Mouse (Mus musculus) right cerebral cortex, postnatal 25 days (tissue): Measurements from ENCODE around the gene Rb1.

Source experiments
- DNase-seq: peaks from one replicate; pipeline ENCODE4 v3.0.0; 2022

Gene Rb1

GRCm38 (mm10) chr14:73334926-73335805, 9.5 kb upstream of the Rb1 start:
- DNase-seq, result no peak

GRCm38 (mm10) chr14:73333880-73334279, 8.3 kb upstream of the Rb1 start:
- no peak for DNase-seq

GRCm38 (mm10) chr14:73331386-73331785, 5.8 kb upstream of the Rb1 start:
- no peak for DNase-seq

GRCm38 (mm10) chr14:73329871-73330270, 4.2 kb upstream of the Rb1 start:
- DNase-seq, result no peak

GRCm38 (mm10) chr14:73326511-73326910, 889 bp upstream of the Rb1 start:
- DNase-seq, result no peak

GRCm38 (mm10) chr14:73324634-73325455, 777 bp downstream of the Rb1 start:
- DNase-seq, result peak; percentile 19

- no peak for DNase-seq
Measured at GRCm38 (mm10) chr14:73323965-73324364, 1.7 kb downstream of the Rb1 start.

GRCm38 (mm10) chr14:73322142-73322541, 3.5 kb downstream of the Rb1 start:
- no peak for DNase-seq

- no peak for DNase-seq
Measured at GRCm38 (mm10) chr14:73316933-73317332, 8.7 kb downstream of the Rb1 start.

GRCm38 (mm10) chr14:73313864-73314263, 11.8 kb downstream of the Rb1 start:
- DNase-seq, result no peak

GRCm38 (mm10) chr14:73313396-73313795, 12.2 kb downstream of the Rb1 start:
- no peak for DNase-seq

- DNase-seq, result no peak
Measured at GRCm38 (mm10) chr14:73312909-73313308, 12.7 kb downstream of the Rb1 start.

GRCm38 (mm10) chr14:73307490-73307889, 18.1 kb downstream of the Rb1 start:
- no peak for DNase-seq

- peak; percentile 31 for DNase-seq
Measured at GRCm38 (mm10) chr14:73303193-73303592, 22.4 kb downstream of the Rb1 start.

- no peak for DNase-seq
Measured at GRCm38 (mm10) chr14:73301856-73302255, 23.8 kb downstream of the Rb1 start.

- DNase-seq, result no peak
Measured at GRCm38 (mm10) chr14:73295512-73295911, 30.1 kb downstream of the Rb1 start.

GRCm38 (mm10) chr14:73293616-73294015, 32.0 kb downstream of the Rb1 start:
- no peak for DNase-seq

- DNase-seq, result no peak
Measured at GRCm38 (mm10) chr14:73292434-73292833, 33.2 kb downstream of the Rb1 start.

GRCm38 (mm10) chr14:73289915-73290314, 35.7 kb downstream of the Rb1 start:
- DNase-seq, result no peak

- no peak for DNase-seq
Measured at GRCm38 (mm10) chr14:73280996-73281395, 44.6 kb downstream of the Rb1 start.

- no peak for DNase-seq
Measured at GRCm38 (mm10) chr14:73279096-73279495, 46.5 kb downstream of the Rb1 start.

- DNase-seq, result no peak
Measured at GRCm38 (mm10) chr14:73271807-73272206, 53.8 kb downstream of the Rb1 start.

GRCm38 (mm10) chr14:73266166-73266565, 59.5 kb downstream of the Rb1 start:
- no peak for DNase-seq

GRCm38 (mm10) chr14:73262210-73262609, 63.4 kb downstream of the Rb1 start:
- DNase-seq, result no peak
